Mouse (Mus musculus): ENCODE data around the gene Zdhhc4. TPM values are rescaled to one million over a fixed set of nuclear protein-coding genes. Genes with fewer than 3 reads are reported as not detected.

Zdhhc4 gene
- 70.4 and 71.7 TPM in 2 replicates for polyA plus RNA-seq (2015; fragmentation: Nextera tagmentation; extraction: Ambion mirVana)

GRCm38 (mm10) chr5:143328690-143329495 lies at the start of gene Zdhhc4:
Zdhhc4 (minus strand) TSS chr5:143329256.
- peak within 1 kb of the TSS; percentile 90 for H3K9ac ChIP-seq (ENCODE audit: low read depth, low read length)
- no peaks in the 10 kb centered on the region for H3K9me3 ChIP-seq (replicated peaks; ENCODE audit: control insufficient read depth, low read length, poor library complexity, severe bottlenecking)
- peak; percentile 69 for ATAC-seq
- H3K4me2 ChIP-seq (ENCODE audit: low read length) = peak within 1 kb of the TSS; percentile 77
- H3K36me3 ChIP-seq (ENCODE audit: control insufficient read depth, insufficient read depth, low read length) = peaks cover 8% of the 10 kb centered on the region
- peak within 1 kb of the TSS; percentile 68 for H3K27ac ChIP-seq (ENCODE audit: low read length)
- no peaks in the 10 kb centered on the region for H3K27me3 ChIP-seq (ENCODE audit: control insufficient read depth, insufficient read depth, low read depth, low read length)
- H3K4me3 ChIP-seq (ENCODE audit: low read depth, low read length) = peak within 1 kb of the TSS; percentile 92
- H3K4me1 ChIP-seq (ENCODE audit: control insufficient read depth, insufficient read depth, low read length) = peaks cover 15% of the 10 kb centered on the region
- 0% methylated on average over 56 of the region's 57 CpGs for WGBS

GRCm38 (mm10) chr5:143376156-143376555 lies 47.1 kb upstream of the Zdhhc4 start:
- no peak overlapping the region for H3K4me3 ChIP-seq (ENCODE audit: low read depth, low read length)
- no peak overlapping the region for H3K9ac ChIP-seq (ENCODE audit: low read depth, low read length)
- H3K36me3 ChIP-seq (ENCODE audit: control insufficient read depth, insufficient read depth, low read length) = no peaks in the 10 kb centered on the region
- H3K4me1 ChIP-seq (ENCODE audit: control insufficient read depth, insufficient read depth, low read length) = peaks cover 4% of the 10 kb centered on the region; the same call in 1 of the 2 replicates
- peaks cover 36% of the 10 kb centered on the region for H3K27me3 ChIP-seq (ENCODE audit: control insufficient read depth, insufficient read depth, low read depth, low read length)
- WGBS = 84% methylated on average over 4 of the region's 4 CpGs
- H3K9me3 ChIP-seq (replicated peaks; ENCODE audit: control insufficient read depth, low read length, poor library complexity, severe bottlenecking) = no peaks in the 10 kb centered on the region
- no peak overlapping the region for H3K27ac ChIP-seq (ENCODE audit: low read length)
- ATAC-seq = no peak
- no peak overlapping the region for H3K4me2 ChIP-seq (ENCODE audit: low read length)

GRCm38 (mm10) chr5:143375242-143375641 lies 46.2 kb upstream of the Zdhhc4 start:
- Histone ChIP-seq H3K9ac (ENCODE audit: low read depth, low read length) (peak overlapping the region; percentile 31; the same call in 1 of the 2 replicates), H3K27me3 (ENCODE audit: control insufficient read depth, insufficient read depth, low read depth, low read length) (peaks cover 45% of the 10 kb centered on the region), H3K27ac (ENCODE audit: low read length) (no peak overlapping the region), H3K4me1 (ENCODE audit: control insufficient read depth, insufficient read depth, low read length) (peaks cover 4% of the 10 kb centered on the region), H3K4me2 (ENCODE audit: low read length) (peak overlapping the region; percentile 42), H3K36me3 (ENCODE audit: control insufficient read depth, insufficient read depth, low read length) (no peaks in the 10 kb centered on the region), H3K9me3 (replicated peaks; ENCODE audit: control insufficient read depth, low read length, poor library complexity, severe bottlenecking) (no peaks in the 10 kb centered on the region), H3K4me3 (ENCODE audit: low read depth, low read length) (peak overlapping the region; percentile 32)
- 7% methylated on average over 21 of the region's 21 CpGs for WGBS
- ATAC-seq = no peak

- H3K27ac ChIP-seq (ENCODE audit: low read length) = no peak overlapping the region
- no peaks in the 10 kb centered on the region for H3K9me3 ChIP-seq (replicated peaks; ENCODE audit: control insufficient read depth, low read length, poor library complexity, severe bottlenecking)
- peak overlapping the region; percentile 69 for H3K4me2 ChIP-seq (ENCODE audit: low read length)
- 1% methylated on average over 35 of the region's 35 CpGs for WGBS
- H3K4me3 ChIP-seq (ENCODE audit: low read depth, low read length) = peak overlapping the region; percentile 39
- no peak for ATAC-seq
- peak overlapping the region; percentile 58 for H3K9ac ChIP-seq (ENCODE audit: low read depth, low read length)
- H3K27me3 ChIP-seq (ENCODE audit: control insufficient read depth, insufficient read depth, low read depth, low read length) = peaks cover 61% of the 10 kb centered on the region
- H3K4me1 ChIP-seq (ENCODE audit: control insufficient read depth, insufficient read depth, low read length) = peaks cover 9% of the 10 kb centered on the region
- no peaks in the 10 kb centered on the region for H3K36me3 ChIP-seq (ENCODE audit: control insufficient read depth, insufficient read depth, low read length)
Measured at GRCm38 (mm10) chr5:143372818-143373217, 43.8 kb upstream of the Zdhhc4 start.

- H3K4me3 ChIP-seq (ENCODE audit: low read depth, low read length) = no peak overlapping the region
- ATAC-seq = no peak
- peaks cover 61% of the 10 kb centered on the region for H3K27me3 ChIP-seq (ENCODE audit: control insufficient read depth, insufficient read depth, low read depth, low read length)
- H3K9ac ChIP-seq (ENCODE audit: low read depth, low read length) = no peak overlapping the region
- no peak overlapping the region for H3K4me2 ChIP-seq (ENCODE audit: low read length)
- 50% methylated on average over 4 of the region's 4 CpGs for WGBS
- H3K36me3 ChIP-seq (ENCODE audit: control insufficient read depth, insufficient read depth, low read length) = no peaks in the 10 kb centered on the region
- H3K4me1 ChIP-seq (ENCODE audit: control insufficient read depth, insufficient read depth, low read length) = peaks cover 9% of the 10 kb centered on the region
- H3K27ac ChIP-seq (ENCODE audit: low read length) = no peak overlapping the region
- H3K9me3 ChIP-seq (replicated peaks; ENCODE audit: control insufficient read depth, low read length, poor library complexity, severe bottlenecking) = no peaks in the 10 kb centered on the region
Measured at GRCm38 (mm10) chr5:143371146-143371510, 42.1 kb upstream of the Zdhhc4 start.

GRCm38 (mm10) chr5:143370416-143371145 lies 41.5 kb upstream of the Zdhhc4 start:
- H3K9me3 ChIP-seq (replicated peaks; ENCODE audit: control insufficient read depth, low read length, poor library complexity, severe bottlenecking) = no peaks in the 10 kb centered on the region
- H3K36me3 ChIP-seq (ENCODE audit: control insufficient read depth, insufficient read depth, low read length) = no peaks in the 10 kb centered on the region
- peak overlapping the region; percentile 29; the same call in 1 of the 2 replicates for H3K4me3 ChIP-seq (ENCODE audit: low read depth, low read length)
- peaks cover 9% of the 10 kb centered on the region for H3K4me1 ChIP-seq (ENCODE audit: control insufficient read depth, insufficient read depth, low read length)
- no peak overlapping the region for H3K9ac ChIP-seq (ENCODE audit: low read depth, low read length)
- no peak overlapping the region for H3K27ac ChIP-seq (ENCODE audit: low read length)
- no peak for ATAC-seq
- WGBS = 24% methylated on average over 17 of the region's 17 CpGs
- peaks cover 61% of the 10 kb centered on the region for H3K27me3 ChIP-seq (ENCODE audit: control insufficient read depth, insufficient read depth, low read depth, low read length)
- peak overlapping the region; percentile 53 for H3K4me2 ChIP-seq (ENCODE audit: low read length)

- peak overlapping the region; percentile 29 for H3K4me3 ChIP-seq (ENCODE audit: low read depth, low read length)
- H3K4me1 ChIP-seq (ENCODE audit: control insufficient read depth, insufficient read depth, low read length) = peaks cover 9% of the 10 kb centered on the region
- ATAC-seq = no peak
- no peaks in the 10 kb centered on the region for H3K36me3 ChIP-seq (ENCODE audit: control insufficient read depth, insufficient read depth, low read length)
- peak overlapping the region; percentile 49 for H3K9ac ChIP-seq (ENCODE audit: low read depth, low read length)
- whole genome bisulfite sequencing = 2% methylated on average over 35 of the region's 36 CpGs
- no peak overlapping the region for H3K27ac ChIP-seq (ENCODE audit: low read length)
- peaks cover 56% of the 10 kb centered on the region for H3K27me3 ChIP-seq (ENCODE audit: control insufficient read depth, insufficient read depth, low read depth, low read length)
- peak overlapping the region; percentile 53 for H3K4me2 ChIP-seq (ENCODE audit: low read length)
- no peaks in the 10 kb centered on the region for H3K9me3 ChIP-seq (replicated peaks; ENCODE audit: control insufficient read depth, low read length, poor library complexity, severe bottlenecking)
Measured at GRCm38 (mm10) chr5:143369611-143370255, 40.7 kb upstream of the Zdhhc4 start.

GRCm38 (mm10) chr5:143367931-143368330 lies 38.9 kb upstream of the Zdhhc4 start:
- no peak overlapping the region for H3K4me3 ChIP-seq (ENCODE audit: low read depth, low read length)
- no peak overlapping the region for H3K9ac ChIP-seq (ENCODE audit: low read depth, low read length)
- peaks cover 20% of the 10 kb centered on the region for H3K4me1 ChIP-seq (ENCODE audit: control insufficient read depth, insufficient read depth, low read length)
- no peak overlapping the region for H3K27ac ChIP-seq (ENCODE audit: low read length)
- ATAC-seq = no peak
- no peaks in the 10 kb centered on the region for H3K36me3 ChIP-seq (ENCODE audit: control insufficient read depth, insufficient read depth, low read length)
- peaks cover 42% of the 10 kb centered on the region for H3K27me3 ChIP-seq (ENCODE audit: control insufficient read depth, insufficient read depth, low read depth, low read length)
- no peak overlapping the region for H3K4me2 ChIP-seq (ENCODE audit: low read length)
- 80% methylated on average over 3 of the region's 3 CpGs for WGBS
- H3K9me3 ChIP-seq (replicated peaks; ENCODE audit: control insufficient read depth, low read length, poor library complexity, severe bottlenecking) = no peaks in the 10 kb centered on the region
